Mouse (Mus musculus) heart, embryonic 16.5 days (tissue): ENCODE measurements at regions not wholly inside any gene's neighbourhood (a gene's known extent, or its start where the extent isn't known, plus 50 kb on each side); places are given as distances from the start of the nearest gene placed in this dataset.

Source experiments
- ATAC-seq: fragments of 200-750 bp; cut with Nextera tagmentation; replicated peaks from 2 replicates; pipeline ENCODE4 v1.8.0; 2017; ENCODE audit warnings: moderate number of reproducible peaks; ENCODE audit not compliant: insufficient read depth, low FRiP score; ENCODE audit errors: extremely low read depth
- H3K27ac ChIP-seq: fragments of 300-500 bp; sonication (generic); 2 replicates; pipeline ENCODE4 v1.5.1; 2014; ENCODE audit warnings: mild to moderate bottlenecking, low read length, control low read depth, moderate library complexity
- H3K27me3 ChIP-seq: fragments of 300-500 bp; sonication (generic); 2 replicates; pipeline ENCODE4 v1.6.1; 2014; ENCODE audit warnings: low read length, mixed read lengths; ENCODE audit not compliant: control insufficient read depth, insufficient read depth
- H3K36me3 ChIP-seq: fragments of 300-500 bp; sonication (generic); 2 replicates; pipeline ENCODE4 v1.6.1; 2014; ENCODE audit not compliant: control insufficient read depth, insufficient read depth
- H3K4me1 ChIP-seq: fragments of 300-500 bp; sonication (generic); 2 replicates; pipeline ENCODE4 v1.6.1; 2014; ENCODE audit warnings: low read length, mixed read lengths; ENCODE audit not compliant: control insufficient read depth, insufficient read depth
- H3K4me2 ChIP-seq: fragments of 300-500 bp; sonication (generic); 2 replicates; pipeline ENCODE4 v1.6.1; 2014; ENCODE audit warnings: low read depth, mild to moderate bottlenecking, control low read depth, low read length
- H3K4me3 ChIP-seq: fragments of 300-500 bp; sonication (generic); 2 replicates; pipeline ENCODE4 v1.5.1; 2014; ENCODE audit warnings: mild to moderate bottlenecking, control low read depth, low read length
- H3K9ac ChIP-seq: fragments of 300-500 bp; sonication (generic); 2 replicates; pipeline ENCODE4 v1.6.1; 2014; ENCODE audit warnings: low read length, control low read depth
- H3K9me3 ChIP-seq: fragments of 300-500 bp; sonication (generic); replicated peaks from 2 replicates; pipeline ENCODE4 v1.6.1; 2016; ENCODE audit warnings: low read length; ENCODE audit not compliant: control insufficient read depth
- WGBS: fragments of 180-500 bp; shearing (Covaris S2); extraction: QIAGEN DNeasy Blood & Tissue Kit; methylation state at CpG from one replicate; pipeline ENCODE4 v1.1.7; 2014; 5-methylcytosine and 5-hydroxymethylcytosine counted together

DNA sequence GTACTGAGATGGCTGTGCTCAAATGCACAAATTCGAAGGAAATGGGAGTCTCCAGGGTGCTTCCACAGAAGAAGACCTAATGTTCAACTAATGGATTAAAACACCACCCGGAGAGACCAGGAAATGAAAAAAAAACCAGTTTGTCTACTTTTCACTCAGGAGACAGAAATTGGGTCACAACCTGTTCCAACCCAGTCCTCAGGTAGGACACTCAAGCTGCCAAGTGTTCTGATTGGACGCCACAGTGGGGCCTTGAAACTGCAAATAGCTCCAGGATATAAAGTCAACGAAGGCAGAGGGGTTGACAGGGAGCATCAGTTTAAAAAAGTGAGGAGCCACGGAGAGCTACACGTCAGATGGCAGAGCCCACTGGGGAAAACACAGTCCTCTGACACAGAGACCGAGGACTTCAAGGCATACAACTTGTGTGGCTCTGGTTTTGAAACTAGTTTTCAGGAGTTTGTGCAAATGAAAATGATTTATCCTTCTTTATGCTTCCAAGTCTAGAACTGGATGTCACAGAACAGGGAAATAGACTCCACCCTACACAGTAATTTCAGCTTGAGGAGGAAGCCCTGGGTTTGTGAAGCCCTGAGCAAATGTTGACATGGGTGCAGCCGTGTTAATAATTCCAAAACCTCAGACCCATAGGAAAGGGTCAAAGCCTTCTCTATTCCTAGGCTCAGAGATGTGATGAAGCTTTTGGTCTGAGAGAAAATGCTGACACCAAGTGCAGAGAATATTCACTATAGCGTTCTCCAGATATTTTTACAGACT, 220.8 kb upstream of the Pik3r1 start:
- 77% methylated on average over 9 of the region's 9 CpGs for WGBS
- H3K9me3 ChIP-seq: no peaks in the 10 kb centered on the region
- H3K4me3 ChIP-seq: no peak overlapping the region
- H3K27me3 ChIP-seq: no peaks in the 10 kb centered on the region
- H3K4me2 ChIP-seq: no peak overlapping the region
- H3K36me3 ChIP-seq: no peaks in the 10 kb centered on the region
- no peak overlapping the region for H3K27ac ChIP-seq
- no peak overlapping the region for H3K9ac ChIP-seq
- ATAC-seq: no peak
- H3K4me1 ChIP-seq: no peaks in the 10 kb centered on the region

DNA sequence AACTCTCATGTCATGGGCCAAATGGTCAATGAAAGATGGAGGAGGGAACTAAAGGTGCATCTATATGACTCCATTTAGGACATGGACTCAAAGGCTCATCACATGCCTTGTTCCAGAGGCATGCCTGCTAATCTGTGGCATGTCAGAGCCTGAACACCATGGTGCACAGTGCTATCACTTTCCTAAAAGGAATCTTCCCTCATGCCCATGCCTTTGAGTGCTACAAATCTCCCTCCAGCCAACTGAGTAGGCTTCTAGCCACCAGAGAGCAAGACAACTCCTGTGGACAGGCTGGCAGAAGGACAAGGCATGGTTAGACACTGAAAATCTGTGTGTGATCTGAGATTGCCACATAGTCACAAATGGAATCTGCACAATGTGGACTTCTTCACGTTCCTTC, 223.7 kb upstream of the Pik3r1 start:
- H3K4me3 ChIP-seq: no peak overlapping the region
- WGBS: 74% methylated on average over 1 of the region's 1 CpGs

DNA sequence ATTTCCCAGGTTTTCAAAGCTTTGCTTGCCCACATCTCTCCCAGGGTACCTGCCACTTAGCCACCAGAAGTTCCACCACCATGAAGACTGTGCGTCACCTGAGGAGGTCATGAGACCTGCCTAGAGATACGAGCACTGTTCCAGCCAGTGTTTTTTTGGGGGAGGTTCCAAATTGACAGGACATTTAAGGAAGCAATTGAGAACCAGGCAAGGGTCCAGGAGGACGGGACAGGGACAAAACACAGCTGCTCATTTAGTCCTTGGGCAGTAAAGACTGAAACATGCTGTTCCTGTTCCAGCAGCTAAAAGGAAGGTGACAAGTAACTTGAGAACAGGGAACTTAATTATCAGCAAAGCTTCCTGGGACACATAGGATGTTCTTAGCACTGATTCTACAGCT, 226.8 kb upstream of the Pik3r1 start:
- Histone ChIP-seq H3K4me3 (no peak overlapping the region), H3K4me2 (no peak overlapping the region), H3K36me3 (no peaks in the 10 kb centered on the region), H3K27ac (no peak overlapping the region), H3K27me3 (no peaks in the 10 kb centered on the region), H3K9ac (no peak overlapping the region), H3K4me1 (peaks cover 14% of the 10 kb centered on the region), H3K9me3 (no peaks in the 10 kb centered on the region)
- ATAC-seq: peak; percentile 41
- WGBS: 43% methylated on average over 3 of the region's 3 CpGs

More for the DNA sequence above, 223.7 kb upstream of the Pik3r1 start:
- Histone ChIP-seq H3K9me3 (no peaks in the 10 kb centered on the region), H3K27ac (no peak overlapping the region), H3K4me1 (peaks cover 14% of the 10 kb centered on the region), H3K27me3 (no peaks in the 10 kb centered on the region), H3K36me3 (no peaks in the 10 kb centered on the region), H3K9ac (no peak overlapping the region), H3K4me2 (no peak overlapping the region)
- no peak for ATAC-seq

DNA sequence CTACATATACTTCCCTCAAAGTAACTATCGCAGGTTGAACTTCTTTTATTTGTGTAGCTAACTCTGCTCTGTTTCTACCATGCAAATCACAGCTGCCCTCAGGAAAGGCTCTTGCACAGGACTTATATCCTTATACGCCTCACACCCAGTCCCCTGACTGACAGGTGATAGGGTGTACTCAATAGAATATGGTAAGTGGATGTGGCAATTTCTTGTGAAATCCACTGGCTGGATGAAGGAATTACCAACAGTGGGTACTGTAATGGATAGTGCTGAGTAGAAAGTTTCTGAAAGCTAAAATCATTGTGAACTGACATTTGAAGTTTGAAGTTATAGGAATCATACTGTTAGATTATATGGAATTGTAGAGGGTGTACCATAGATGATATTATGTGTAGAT, 227.5 kb upstream of the Pik3r1 start:
- Histone ChIP-seq H3K4me1 (peaks cover 14% of the 10 kb centered on the region), H3K4me2 (no peak overlapping the region), H3K36me3 (no peaks in the 10 kb centered on the region), H3K4me3 (no peak overlapping the region), H3K27ac (no peak overlapping the region), H3K9ac (no peak overlapping the region), H3K27me3 (no peaks in the 10 kb centered on the region), H3K9me3 (no peaks in the 10 kb centered on the region)
- 82% methylated on average over 2 of the region's 2 CpGs for WGBS
- ATAC-seq: no peak

DNA sequence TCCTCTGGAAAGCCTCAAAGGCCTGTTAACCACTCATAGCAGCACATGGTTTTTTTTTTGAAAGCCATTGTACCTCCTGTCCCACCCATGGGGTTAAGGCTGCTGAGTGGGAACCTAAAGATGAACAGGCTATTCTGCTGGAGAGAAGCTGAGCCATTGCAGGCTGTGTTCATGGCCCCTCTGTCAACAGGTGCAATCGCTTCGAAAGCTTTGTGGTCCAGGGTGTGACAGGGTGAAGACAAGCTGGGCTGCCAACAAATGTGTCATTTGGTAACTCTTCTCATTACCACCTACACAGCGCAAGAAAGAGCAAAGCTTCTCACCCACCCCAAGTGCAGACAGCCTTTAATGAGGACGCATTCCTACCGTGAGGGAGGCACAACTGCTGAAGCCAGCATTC, 228.1 kb upstream of the Pik3r1 start:
- 40% methylated on average over 5 of the region's 5 CpGs for WGBS
- Histone ChIP-seq H3K4me3 (no peak overlapping the region), H3K4me2 (no peak overlapping the region), H3K27me3 (no peaks in the 10 kb centered on the region), H3K36me3 (no peaks in the 10 kb centered on the region), H3K9me3 (no peaks in the 10 kb centered on the region), H3K4me1 (peaks cover 14% of the 10 kb centered on the region), H3K27ac (no peak overlapping the region), H3K9ac (no peak overlapping the region)
- no peak for ATAC-seq

DNA sequence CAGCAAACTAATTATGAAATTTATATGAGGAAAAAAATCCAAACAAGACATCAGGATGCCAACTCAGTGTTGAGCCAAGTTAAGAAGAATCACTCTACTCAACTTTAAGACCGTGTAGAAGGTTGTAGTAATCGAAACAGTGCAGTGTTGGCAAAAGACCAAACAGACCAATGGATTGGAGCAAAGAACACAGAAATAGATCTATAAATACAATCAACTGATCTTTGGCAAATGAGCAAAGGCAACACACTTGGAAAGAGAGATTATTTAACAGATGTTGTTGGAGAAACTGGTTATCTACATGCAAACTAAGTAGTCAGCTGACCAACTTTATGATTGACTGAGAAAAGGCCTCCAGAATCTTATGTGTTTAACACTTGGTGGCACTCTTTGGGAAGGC, 229.4 kb upstream of the Pik3r1 start:
- Histone ChIP-seq H3K4me1 (peaks cover 14% of the 10 kb centered on the region), H3K4me3 (no peak overlapping the region), H3K27me3 (no peaks in the 10 kb centered on the region), H3K9me3 (no peaks in the 10 kb centered on the region), H3K36me3 (no peaks in the 10 kb centered on the region), H3K27ac (no peak overlapping the region), H3K9ac (no peak overlapping the region), H3K4me2 (no peak overlapping the region)
- no peak for ATAC-seq
- 82% methylated on average over 2 of the region's 2 CpGs for WGBS

DNA sequence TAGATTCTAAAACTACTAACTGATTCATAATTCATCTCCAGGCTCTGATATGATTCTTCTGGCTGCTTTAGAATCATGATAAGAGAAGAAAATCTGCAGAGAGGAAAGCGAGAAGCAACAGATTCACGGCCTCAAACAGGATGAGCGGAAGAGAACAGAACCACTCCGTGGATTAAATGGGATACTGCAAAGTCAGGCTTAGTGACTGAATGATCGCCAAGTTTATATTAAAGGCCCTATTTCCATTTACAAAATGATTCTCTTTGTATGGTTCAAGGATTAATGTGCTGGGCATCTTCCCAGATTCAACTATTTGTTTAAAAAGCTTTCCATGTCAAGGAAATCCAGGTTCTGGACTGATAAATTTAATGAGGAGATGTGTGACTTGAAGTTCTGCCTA, 238.5 kb upstream of the Pik3r1 start:
- H3K27ac ChIP-seq: no peak overlapping the region
- ATAC-seq: no peak
- 85% methylated on average over 5 of the region's 5 CpGs for WGBS

DNA sequence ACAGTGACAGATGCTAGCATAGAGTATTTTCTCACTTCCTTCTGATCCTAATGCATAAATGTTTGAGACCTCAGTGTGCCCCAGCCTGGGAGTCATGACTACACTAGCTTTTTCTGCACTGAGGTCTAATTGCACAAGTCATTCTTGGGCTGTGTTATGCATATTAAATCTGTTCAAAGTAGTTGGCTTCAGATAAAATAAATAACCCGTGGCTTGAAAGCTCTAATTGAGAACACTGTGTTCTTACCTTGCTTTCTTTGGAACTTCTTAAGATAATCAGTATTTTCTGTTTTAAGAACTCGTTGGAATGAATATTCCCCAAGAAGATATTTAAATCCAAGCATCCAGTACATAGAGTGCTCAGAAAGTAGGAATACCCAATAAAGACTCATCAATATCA, 243.9 kb upstream of the Pik3r1 start:
- Histone ChIP-seq H3K27me3 (no peaks in the 10 kb centered on the region), H3K4me1 (0 out of 2 replicates have a peak, but pooled peaks cover 2% of the 10 kb centered on the region), H3K36me3 (no peaks in the 10 kb centered on the region), H3K4me3 (no peak overlapping the region), H3K9ac (no peak overlapping the region), H3K9me3 (no peaks in the 10 kb centered on the region), H3K27ac (no peak overlapping the region), H3K4me2 (no peak overlapping the region)
- ATAC-seq: no peak
- WGBS: 77% methylated on average over 2 of the region's 2 CpGs

More for the DNA sequence above, 238.5 kb upstream of the Pik3r1 start:
- Histone ChIP-seq H3K4me1 (no peaks in the 10 kb centered on the region), H3K36me3 (no peaks in the 10 kb centered on the region), H3K4me2 (no peak overlapping the region), H3K9ac (no peak overlapping the region), H3K27me3 (no peaks in the 10 kb centered on the region), H3K4me3 (no peak overlapping the region), H3K9me3 (no peaks in the 10 kb centered on the region)

DNA sequence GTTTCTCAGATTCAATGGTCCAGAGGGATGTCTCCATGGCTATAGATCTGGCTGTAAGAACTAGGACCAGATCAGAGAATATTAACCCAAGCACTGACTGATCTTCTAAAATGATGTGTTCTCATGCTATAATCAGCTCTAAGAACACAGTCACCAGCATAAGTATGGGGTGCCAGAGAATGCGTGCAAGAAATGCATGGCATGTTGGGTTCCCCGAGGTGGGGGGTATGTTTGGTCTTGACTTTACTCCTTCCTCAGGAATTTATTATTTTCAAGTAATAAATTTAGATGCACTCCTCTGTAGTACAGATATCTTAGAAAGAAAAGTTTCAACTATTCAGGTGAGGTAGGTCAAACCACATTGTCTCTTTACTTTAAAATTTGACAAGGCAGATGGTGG, 246.5 kb upstream of the Pik3r1 start:
- H3K4me3 ChIP-seq: no peak overlapping the region
- ATAC-seq: no peak

More for the DNA sequence above, 246.5 kb upstream of the Pik3r1 start:
- Histone ChIP-seq H3K9ac (no peak overlapping the region), H3K4me1 (0 out of 2 replicates have a peak, but pooled peaks cover 2% of the 10 kb centered on the region), H3K9me3 (no peaks in the 10 kb centered on the region), H3K27me3 (no peaks in the 10 kb centered on the region), H3K4me2 (no peak overlapping the region), H3K36me3 (no peaks in the 10 kb centered on the region), H3K27ac (no peak overlapping the region)
- 75% methylated on average over 2 of the region's 2 CpGs for WGBS
